Mouse (Mus musculus) kidney, embryonic 15.5 days (tissue): Measurements from ENCODE around the gene Gm5447. TPM values are rescaled to one million over a fixed set of nuclear protein-coding genes. Genes with fewer than 3 reads are reported as not detected.

ENCODE experiments used
- ATAC-seq: fragments of 200-750 bp; cut with Nextera tagmentation; replicated peaks from 2 replicates; pipeline ENCODE4 v1.8.0; 2017; ENCODE audit warnings: moderate TSS enrichment; ENCODE audit not compliant: low FRiP score
- H3K27ac ChIP-seq: fragments of 300-500 bp; sonication (generic); 2 replicates; pipeline ENCODE4 v1.5.1; 2015; ENCODE audit warnings: mild to moderate bottlenecking, inconsistent platforms
- H3K27me3 ChIP-seq: fragments of 300-500 bp; sonication (generic); 2 replicates; pipeline ENCODE4 v1.6.1; 2015; ENCODE audit warnings: inconsistent platforms
- H3K36me3 ChIP-seq: fragments of 300-500 bp; sonication (generic); 2 replicates; pipeline ENCODE4 v1.6.1; 2015; ENCODE audit warnings: inconsistent platforms
- H3K4me1 ChIP-seq: fragments of 300-500 bp; sonication (generic); 2 replicates; pipeline ENCODE4 v1.6.1; 2015; ENCODE audit warnings: inconsistent platforms
- H3K4me2 ChIP-seq: fragments of 300-500 bp; sonication (generic); 2 replicates; pipeline ENCODE4 v1.6.1; 2015; ENCODE audit warnings: moderate library complexity, mild to moderate bottlenecking, inconsistent platforms
- H3K4me3 ChIP-seq: fragments of 300-500 bp; sonication (generic); replicated peaks from 2 replicates; pipeline ENCODE4 v1.5.1; 2015; ENCODE audit warnings: mild to moderate bottlenecking, inconsistent platforms
- H3K9ac ChIP-seq: fragments of 300-500 bp; sonication (generic); 2 replicates; pipeline ENCODE4 v1.6.1; 2015; ENCODE audit warnings: mild to moderate bottlenecking, inconsistent platforms
- H3K9me3 ChIP-seq: fragments of 300-500 bp; sonication (generic); replicated peaks from 2 replicates; pipeline ENCODE4 v1.6.1; 2016; ENCODE audit warnings: inconsistent platforms
- WGBS: fragments of 180-500 bp; shearing (Covaris S2); methylation state at CpG from one replicate; pipeline ENCODE4 v1.1.7; 2015; ENCODE audit warnings: mixed read lengths; 5-methylcytosine and 5-hydroxymethylcytosine counted together
- polyA plus RNA-seq: library from polyadenylated mRNA; unstranded; fragments of >200 nt; fragmentation: Nextera tagmentation; extraction: Ambion mirVana; gene quantifications from 2 replicates; pipeline ENCODE4 v1.2.1, GENCODE M21; 2015

The Gm5447 gene
- polyA plus RNA-seq, 1 experiment from 2014 or later: not detected

- 73% methylated on average over 2 of the region's 2 CpGs for WGBS
- no peak overlapping the region for H3K4me2 ChIP-seq
- no peaks in the 10 kb centered on the region for H3K36me3 ChIP-seq
- no peaks in the 10 kb centered on the region for H3K27me3 ChIP-seq
- no peaks in the 10 kb centered on the region for H3K9me3 ChIP-seq
- no peak overlapping the region for H3K4me3 ChIP-seq
- ATAC-seq: no peak
- peaks cover 13% of the 10 kb centered on the region for H3K4me1 ChIP-seq
- no peak overlapping the region for H3K27ac ChIP-seq
- no peak overlapping the region for H3K9ac ChIP-seq
These were observed 12.1 kb upstream of the Gm5447 start for GRCm38 (mm10) chr13:30961932-30962331.

- Histone ChIP-seq H3K27ac (0 out of 2 replicates have a peak overlapping the region, but pooled peaks have one; percentile 48), H3K9me3 (no peaks in the 10 kb centered on the region), H3K9ac (no peak overlapping the region), H3K4me1 (peaks cover 17% of the 10 kb centered on the region), H3K4me2 (peak overlapping the region; percentile 46), H3K27me3 (no peaks in the 10 kb centered on the region), H3K36me3 (no peaks in the 10 kb centered on the region), H3K4me3 (no peak overlapping the region)
- ATAC-seq: peak; percentile 88
- 14% methylated on average over 10 of the region's 10 CpGs for WGBS
These were observed 7.5 kb upstream of the Gm5447 start for GRCm38 (mm10) chr13:30966507-30966911.

DNA sequence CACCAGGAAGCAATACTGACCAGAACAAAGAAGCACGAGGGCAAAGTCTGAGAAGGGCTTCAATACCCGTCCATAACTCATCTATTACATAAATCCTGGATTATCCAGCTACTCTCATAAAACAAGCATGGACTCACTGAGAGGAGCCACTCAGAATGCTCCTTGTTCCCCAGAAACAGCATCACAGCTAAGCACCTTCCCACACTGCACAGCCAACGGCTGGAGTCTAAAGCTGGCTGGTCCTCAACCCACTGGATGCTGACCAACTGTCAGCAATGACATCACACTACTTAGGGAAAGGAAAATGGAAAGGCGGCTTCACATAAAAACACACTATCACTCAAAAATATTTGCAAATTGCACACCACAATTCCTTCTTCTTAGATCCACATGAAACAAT is 5.7 kb upstream of the Gm5447 start:
- no peaks in the 10 kb centered on the region for H3K36me3 ChIP-seq
- no peak overlapping the region for H3K4me3 ChIP-seq
- H3K4me2 ChIP-seq: no peak overlapping the region
- no peak overlapping the region for H3K9ac ChIP-seq
- no peaks in the 10 kb centered on the region for H3K27me3 ChIP-seq
- H3K27ac ChIP-seq: no peak overlapping the region
- no peaks in the 10 kb centered on the region for H3K9me3 ChIP-seq
- peaks cover 22% of the 10 kb centered on the region for H3K4me1 ChIP-seq
- no peak for ATAC-seq
- 67% methylated on average over 4 of the region's 4 CpGs for WGBS

DNA sequence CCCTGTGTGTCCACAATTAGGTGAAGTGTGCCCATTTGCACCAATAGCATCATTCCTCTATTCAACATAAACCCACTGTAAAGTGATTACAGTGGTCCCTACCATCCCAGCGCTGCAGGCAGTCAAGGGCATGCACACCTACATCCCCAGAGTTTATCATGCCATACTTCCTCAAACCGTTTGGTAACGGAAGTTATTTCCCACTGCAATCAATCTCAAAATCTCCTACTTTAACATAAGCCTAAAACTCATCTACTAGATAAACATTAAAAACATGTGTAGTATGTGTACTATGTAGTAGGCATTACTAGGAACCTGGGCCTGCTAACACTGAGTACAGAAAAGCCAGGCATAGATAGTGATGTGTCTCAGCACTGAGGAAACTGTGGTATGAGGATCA is 3.0 kb upstream of the Gm5447 start:
- ATAC-seq: no peak
- Histone ChIP-seq H3K4me1 (peaks cover 22% of the 10 kb centered on the region), H3K9ac (no peak overlapping the region), H3K27me3 (0 out of 2 replicates have a peak, but pooled peaks cover 5% of the 10 kb centered on the region), H3K4me3 (no peak overlapping the region), H3K36me3 (no peaks in the 10 kb centered on the region), H3K4me2 (no peak overlapping the region), H3K27ac (no peak overlapping the region), H3K9me3 (no peaks in the 10 kb centered on the region)
- 88% methylated on average over 3 of the region's 3 CpGs for WGBS

- Histone ChIP-seq H3K4me1 (peaks cover 12% of the 10 kb centered on the region), H3K9me3 (no peaks in the 10 kb centered on the region), H3K27me3 (0 out of 2 replicates have a peak, but pooled peaks cover 6% of the 10 kb centered on the region), H3K27ac (no peak overlapping the region), H3K4me3 (no peak overlapping the region), H3K9ac (no peak overlapping the region), H3K36me3 (no peaks in the 10 kb centered on the region), H3K4me2 (no peak overlapping the region)
- WGBS: 94% methylated on average over 2 of the region's 2 CpGs
- no peak for ATAC-seq
These were observed 1.9 kb upstream of the Gm5447 start for GRCm38 (mm10) chr13:30972102-30972501.

- 16% methylated on average over 5 of the region's 5 CpGs for WGBS
- no peaks in the 10 kb centered on the region for H3K9me3 ChIP-seq
- no peak overlapping the region for H3K27ac ChIP-seq
- H3K27me3 ChIP-seq: 0 out of 2 replicates have a peak, but pooled peaks cover 6% of the 10 kb centered on the region
- peak overlapping the region; percentile 95 for H3K4me3 ChIP-seq
- peaks cover 9% of the 10 kb centered on the region; the same call in 1 of the 2 replicates for H3K4me1 ChIP-seq
- H3K9ac ChIP-seq: peak overlapping the region; percentile 85
- peak overlapping the region; percentile 67 for H3K4me2 ChIP-seq
- H3K36me3 ChIP-seq: no peaks in the 10 kb centered on the region
- peak; percentile 72 for ATAC-seq
These were observed 235 bp downstream of the Gm5447 start for GRCm38 (mm10) chr13:30974247-30974630.

DNA sequence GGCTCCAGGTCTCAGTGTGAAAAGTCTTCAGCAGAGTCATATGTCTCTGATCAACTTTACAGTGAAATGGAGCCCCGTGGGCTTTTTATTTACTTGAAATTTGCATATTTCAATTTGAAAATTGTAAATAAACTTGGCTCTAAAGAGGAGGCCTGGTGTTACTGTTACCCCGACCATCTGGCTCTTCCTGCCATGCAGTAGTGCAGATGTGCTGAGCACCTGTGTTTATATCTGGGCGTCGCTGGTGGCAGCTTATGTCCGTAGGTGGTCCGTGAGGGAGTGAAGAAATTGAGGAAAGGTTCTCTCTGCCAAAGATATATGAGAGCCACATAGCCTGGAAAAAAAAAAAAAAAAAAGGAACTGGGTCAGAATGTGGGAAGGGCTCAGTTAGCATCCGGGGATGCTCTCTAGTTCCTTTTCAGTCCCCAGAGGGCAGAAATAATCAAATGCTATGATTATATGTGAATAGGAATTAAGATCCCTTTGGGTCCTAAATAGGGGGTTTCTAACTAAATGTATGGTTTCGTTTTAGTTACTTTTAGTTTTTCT is 2.6 kb downstream of the Gm5447 start:
- Histone ChIP-seq H3K36me3 (no peaks in the 10 kb centered on the region), H3K27ac (no peak overlapping the region), H3K4me1 (peaks cover 9% of the 10 kb centered on the region; the same call in 1 of the 2 replicates), H3K27me3 (0 out of 2 replicates have a peak, but pooled peaks cover 6% of the 10 kb centered on the region), H3K4me2 (no peak overlapping the region), H3K9ac (no peak overlapping the region), H3K4me3 (no peak overlapping the region), H3K9me3 (no peaks in the 10 kb centered on the region)
- 65% methylated on average over 8 of the region's 8 CpGs for WGBS
- no peak for ATAC-seq

DNA sequence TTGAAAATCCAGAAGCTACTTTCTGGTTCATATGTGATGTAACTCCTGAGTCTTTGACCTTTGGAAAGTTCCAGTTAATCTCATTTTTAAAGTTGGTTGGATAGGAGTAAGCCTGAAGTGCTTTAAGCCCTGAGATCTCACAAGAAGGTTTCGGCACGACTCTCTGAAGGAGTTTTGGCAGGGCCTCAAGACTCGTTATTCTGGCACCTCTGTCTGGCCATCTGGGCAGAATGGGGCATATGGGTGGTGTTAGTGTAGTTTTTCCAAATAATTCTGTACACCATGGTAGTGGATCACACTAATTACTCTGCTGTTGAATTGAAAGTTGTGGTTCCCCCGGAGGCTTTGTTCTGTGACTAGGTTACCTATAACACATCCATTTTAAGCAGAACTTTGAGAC is 4.2 kb downstream of the Gm5447 start:
- Histone ChIP-seq H3K27ac (no peak overlapping the region), H3K4me1 (peaks cover 3% of the 10 kb centered on the region; the same call in 1 of the 2 replicates), H3K36me3 (no peaks in the 10 kb centered on the region), H3K4me2 (no peak overlapping the region), H3K9ac (no peak overlapping the region), H3K9me3 (no peaks in the 10 kb centered on the region), H3K4me3 (no peak overlapping the region), H3K27me3 (peaks cover 15% of the 10 kb centered on the region)
- ATAC-seq: no peak
- 63% methylated on average over 4 of the region's 4 CpGs for WGBS

DNA sequence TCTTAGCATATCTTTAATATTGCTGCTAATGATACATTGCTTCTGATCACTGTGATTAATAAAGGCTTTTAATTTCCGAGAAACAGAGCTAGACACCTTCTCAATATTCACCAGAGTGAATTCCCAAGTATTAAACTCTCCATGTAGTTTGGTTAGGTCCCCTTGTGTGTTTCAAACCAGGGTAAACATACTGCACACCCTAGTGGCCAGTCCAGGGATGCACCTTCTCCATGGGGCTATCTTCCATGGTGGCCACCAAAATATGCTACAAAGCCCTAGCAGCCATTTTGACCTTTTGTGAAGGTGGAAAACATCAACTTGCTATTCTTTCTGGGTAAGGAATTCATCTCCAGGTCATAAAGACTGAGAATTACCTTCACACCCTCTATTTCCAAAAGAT is 7.7 kb downstream of the Gm5447 start:
- WGBS: 63% methylated on average over 1 of the region's 1 CpGs

DNA sequence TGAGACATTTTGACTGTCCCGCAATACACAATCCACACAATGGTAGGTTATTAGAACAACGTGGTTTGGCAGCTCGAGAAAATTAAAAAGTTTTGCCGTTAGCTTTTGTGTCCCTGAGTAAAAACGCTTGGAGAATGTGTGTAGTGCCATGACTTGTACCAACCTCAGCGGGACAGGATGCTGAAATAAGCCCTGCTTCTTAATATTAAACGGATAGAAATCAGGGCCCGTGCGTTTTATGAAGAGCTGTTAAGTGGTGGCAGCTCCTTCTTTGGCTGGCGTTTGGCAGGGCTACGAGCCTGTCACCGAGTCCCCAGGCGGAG is 11.2 kb downstream of the Gm5447 start:
- Histone ChIP-seq H3K27ac (no peak overlapping the region), H3K4me1 (peaks cover 8% of the 10 kb centered on the region; the same call in 1 of the 2 replicates), H3K4me3 (peak overlapping the region; percentile 38), H3K36me3 (no peaks in the 10 kb centered on the region), H3K9me3 (no peaks in the 10 kb centered on the region), H3K9ac (peak overlapping the region; percentile 29; the same call in 1 of the 2 replicates), H3K4me2 (peak overlapping the region; percentile 68), H3K27me3 (peaks cover 46% of the 10 kb centered on the region)
- WGBS: 20% methylated on average over 13 of the region's 13 CpGs
- ATAC-seq: no peak

More for the DNA sequence above, 7.7 kb downstream of the Gm5447 start:
- H3K9ac ChIP-seq: no peak overlapping the region
- H3K27me3 ChIP-seq: peaks cover 18% of the 10 kb centered on the region
- peaks cover 8% of the 10 kb centered on the region; the same call in 1 of the 2 replicates for H3K4me1 ChIP-seq
- no peak overlapping the region for H3K4me2 ChIP-seq
- H3K4me3 ChIP-seq: no peak overlapping the region
- no peak overlapping the region for H3K27ac ChIP-seq
- no peaks in the 10 kb centered on the region for H3K36me3 ChIP-seq
- no peak for ATAC-seq
- no peaks in the 10 kb centered on the region for H3K9me3 ChIP-seq

- Histone ChIP-seq H3K27me3 (peaks cover 46% of the 10 kb centered on the region), H3K36me3 (no peaks in the 10 kb centered on the region), H3K9me3 (no peaks in the 10 kb centered on the region), H3K27ac (no peak overlapping the region), H3K4me3 (peak overlapping the region; percentile 38), H3K4me1 (peaks cover 8% of the 10 kb centered on the region; the same call in 1 of the 2 replicates), H3K4me2 (peak overlapping the region; percentile 68), H3K9ac (peak overlapping the region; percentile 29; the same call in 1 of the 2 replicates)
- 16% methylated on average over 27 of the region's 27 CpGs for WGBS
- ATAC-seq: peak; percentile 78; the same call in 1 of the 2 replicates
These were observed 11.8 kb downstream of the Gm5447 start for GRCm38 (mm10) chr13:30985598-30986466.

DNA sequence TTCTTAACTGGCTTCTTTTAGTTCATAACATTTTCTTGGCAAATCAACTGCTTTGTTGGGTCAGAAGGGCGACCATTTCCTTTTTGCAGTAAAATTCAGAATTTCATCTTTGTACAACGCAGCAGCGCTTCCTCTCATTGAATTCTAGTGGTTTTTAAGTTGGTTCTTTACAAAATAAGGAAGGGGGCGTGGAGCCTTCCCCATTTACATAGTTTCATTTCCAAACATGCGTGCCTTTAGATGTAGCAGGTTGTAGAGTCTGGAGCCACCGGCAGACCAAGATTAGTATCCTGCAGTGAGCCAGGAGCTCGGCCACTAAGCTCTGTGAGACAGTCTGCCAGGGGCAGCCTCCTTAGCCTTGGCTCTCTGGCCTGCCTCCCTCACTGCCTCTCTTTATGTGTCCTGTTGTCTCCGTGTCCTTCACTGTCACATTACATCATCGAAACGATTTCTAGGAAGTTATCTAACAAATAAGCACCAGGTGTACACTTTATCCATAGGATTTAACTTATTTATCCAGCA is 13.0 kb downstream of the Gm5447 start:
- Histone ChIP-seq H3K27ac (no peak overlapping the region), H3K9me3 (no peaks in the 10 kb centered on the region), H3K36me3 (no peaks in the 10 kb centered on the region), H3K4me2 (no peak overlapping the region), H3K4me3 (no peak overlapping the region), H3K27me3 (peaks cover 52% of the 10 kb centered on the region), H3K9ac (no peak overlapping the region), H3K4me1 (peaks cover 8% of the 10 kb centered on the region; the same call in 1 of the 2 replicates)
- 77% methylated on average over 10 of the region's 10 CpGs for WGBS
- no peak for ATAC-seq
